Mouse (Mus musculus) stomach, postnatal 0 days (tissue): ENCODE results near the gene Ezh2. TPM values are rescaled to one million over a fixed set of nuclear protein-coding genes. Genes with fewer than 3 reads are reported as not detected.
"Not testable (repeated sequence)": the region's sequence is repeated elsewhere in the genome, so short reads cannot be mapped to it uniquely, and the experiment has no call there.

Experiments used
- ATAC-seq: fragments of 200-750 bp; cut with Nextera tagmentation; 2 replicates; pipeline ENCODE4 v1.8.0; 2017; ENCODE audit not compliant: low FRiP score, low TSS enrichment
- DNase-seq: peaks from one replicate; pipeline ENCODE4 v3.0.0-alpha.2; 2016; ENCODE audit warnings: low spot score
- H3K27ac ChIP-seq: fragments of 300-500 bp; sonication (generic); replicated peaks from 2 replicates; pipeline ENCODE4 v1.5.1; 2014; ENCODE audit warnings: mild to moderate bottlenecking, control low read depth
- H3K27me3 ChIP-seq: fragments of 300-500 bp; sonication (generic); 2 replicates; pipeline ENCODE4 v1.6.1; 2014; ENCODE audit warnings: low read length; ENCODE audit not compliant: control insufficient read depth, insufficient read depth
- H3K36me3 ChIP-seq: fragments of 300-500 bp; sonication (generic); 2 replicates; pipeline ENCODE4 v1.6.1; 2014; ENCODE audit warnings: low read length, mixed read lengths; ENCODE audit not compliant: control insufficient read depth, insufficient read depth
- H3K4me1 ChIP-seq: fragments of 300-500 bp; sonication (generic); replicated peaks from 2 replicates; pipeline ENCODE4 v1.6.1; 2014; ENCODE audit warnings: antibody characterized with exemption; ENCODE audit not compliant: control insufficient read depth, insufficient read depth
- H3K4me2 ChIP-seq: fragments of 300-500 bp; sonication (generic); replicated peaks from 2 replicates; pipeline ENCODE4 v1.6.1; 2014; ENCODE audit warnings: low read depth, mild to moderate bottlenecking, control low read depth, moderate library complexity
- H3K4me3 ChIP-seq: fragments of 300-500 bp; sonication (generic); 2 replicates; pipeline ENCODE4 v1.5.1; 2014; ENCODE audit warnings: low read depth, low read length, control low read depth
- H3K9ac ChIP-seq: fragments of 300-500 bp; sonication (generic); 2 replicates; pipeline ENCODE4 v1.6.1; 2014; ENCODE audit warnings: mild to moderate bottlenecking, low read length, control low read depth, mixed read lengths
- H3K9me3 ChIP-seq: fragments of 300-500 bp; sonication (generic); 2 replicates; pipeline ENCODE4 v1.6.1; 2016; ENCODE audit warnings: low read length; ENCODE audit not compliant: control insufficient read depth
- CTCF ChIP-seq: IDR thresholded peaks from 2 replicates; pipeline ENCODE4 v1.5.1; 2016; ENCODE audit warnings: antibody characterized with exemption, low read depth, mild to moderate bottlenecking, moderate library complexity
- EP300 ChIP-seq: optimal IDR thresholded peaks from 2 replicates; pipeline ENCODE3; 2016; ENCODE audit warnings: antibody characterized with exemption
- WGBS: fragments of 180-500 bp; shearing (Covaris S2); extraction: QIAGEN DNeasy Blood & Tissue Kit; methylation state at CpG from one replicate; pipeline ENCODE4 v1.1.7; 2014; 5-methylcytosine and 5-hydroxymethylcytosine counted together
- polyA plus RNA-seq: library from polyadenylated mRNA; unstranded; fragments of >200 nt; fragmentation: Nextera tagmentation; extraction: Ambion mirVana; gene quantifications from 2 replicates; pipeline ENCODE4 v1.2.1, GENCODE M21; 2015

Ezh2 gene
- polyA plus RNA-seq, 1 experiment from 2014 or later, result 27.1 TPM

DNA sequence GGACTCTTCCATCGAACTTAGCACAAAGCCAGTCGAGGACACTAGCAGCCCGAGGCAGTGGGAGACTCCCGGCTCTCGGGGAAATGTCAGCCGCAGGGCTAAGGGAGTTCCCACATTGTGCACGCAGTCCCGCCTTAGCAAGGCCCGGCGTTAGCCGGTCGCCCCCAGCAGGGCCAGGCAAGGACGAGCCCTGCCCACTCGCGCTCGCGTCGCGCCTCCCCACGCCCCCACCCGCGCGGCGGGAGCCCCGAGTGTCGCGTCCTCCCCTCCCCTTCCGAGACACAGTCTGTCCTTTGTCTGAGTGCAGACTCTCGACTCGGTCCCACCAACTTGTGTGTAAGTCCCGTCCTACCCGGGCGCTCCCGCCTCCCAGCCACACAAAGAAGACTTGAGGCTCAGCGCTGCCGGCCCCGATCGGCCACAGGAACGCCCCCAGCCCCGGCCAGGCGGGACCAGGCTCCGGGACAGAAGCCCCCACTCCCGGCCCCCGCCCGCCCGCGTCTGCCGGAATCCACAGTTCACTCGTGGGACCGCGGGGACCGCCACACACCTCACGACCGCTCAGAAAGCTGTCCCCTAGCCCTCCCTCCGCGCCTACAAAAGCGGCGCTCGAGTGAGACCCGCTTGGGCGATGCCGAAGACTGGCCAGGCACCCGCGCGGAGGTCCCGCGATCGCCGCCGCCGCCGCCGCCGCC, 853 bp downstream of the Ezh2 start:
- DNase-seq, result peak; percentile 78
- Histone ChIP-seq H3K4me3 (peak overlapping the region; percentile 92), H3K4me2 (peak overlapping the region; percentile 53), H3K4me1 (no peaks in the 10 kb centered on the region), H3K36me3 (no peaks in the 10 kb centered on the region), H3K9me3 (no peaks in the 10 kb centered on the region), H3K9ac (peak overlapping the region; percentile 97), H3K27ac (peak overlapping the region; percentile 99), H3K27me3 (no peaks in the 10 kb centered on the region)
- no peak for TF ChIP-seq CTCF
- peak; percentile 27 for TF ChIP-seq EP300
- WGBS, result under 1% methylated on average over 69 of the region's 74 CpGs
- ATAC-seq, result peak; percentile 75

DNA sequence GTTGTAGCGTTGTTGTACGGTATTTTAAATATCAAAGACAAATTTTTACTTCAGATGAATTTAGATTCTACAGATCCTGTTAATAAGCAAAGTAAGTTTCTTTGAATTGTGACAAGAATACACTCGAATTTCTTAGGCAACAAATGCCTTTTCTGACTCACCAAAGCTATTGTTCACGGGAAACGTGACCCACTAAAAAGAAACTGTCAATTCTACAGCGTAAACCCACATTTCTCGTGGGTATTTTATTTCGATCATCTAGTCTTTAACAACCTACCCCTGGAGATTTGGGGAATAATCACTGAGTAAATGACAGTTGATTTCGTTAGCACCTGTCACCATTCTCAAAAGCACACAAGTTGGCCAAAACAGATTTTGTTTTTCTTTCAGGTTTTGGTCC, 1.6 kb downstream of the Ezh2 start:
- DNase-seq, result no peak
- no peak for TF ChIP-seq CTCF
- no peak for TF ChIP-seq EP300
- peak overlapping the region; percentile 99 for H3K27ac ChIP-seq
- H3K9me3 ChIP-seq, result no peaks in the 10 kb centered on the region
- no peaks in the 10 kb centered on the region for H3K27me3 ChIP-seq
- peak overlapping the region; percentile 53 for H3K4me2 ChIP-seq
- peak overlapping the region; percentile 92 for H3K4me3 ChIP-seq
- WGBS, result 5% methylated on average over 9 of the region's 9 CpGs
- H3K4me1 ChIP-seq, result no peaks in the 10 kb centered on the region
- H3K36me3 ChIP-seq, result no peaks in the 10 kb centered on the region
- no peak for ATAC-seq
- peak overlapping the region; percentile 97 for H3K9ac ChIP-seq

DNA sequence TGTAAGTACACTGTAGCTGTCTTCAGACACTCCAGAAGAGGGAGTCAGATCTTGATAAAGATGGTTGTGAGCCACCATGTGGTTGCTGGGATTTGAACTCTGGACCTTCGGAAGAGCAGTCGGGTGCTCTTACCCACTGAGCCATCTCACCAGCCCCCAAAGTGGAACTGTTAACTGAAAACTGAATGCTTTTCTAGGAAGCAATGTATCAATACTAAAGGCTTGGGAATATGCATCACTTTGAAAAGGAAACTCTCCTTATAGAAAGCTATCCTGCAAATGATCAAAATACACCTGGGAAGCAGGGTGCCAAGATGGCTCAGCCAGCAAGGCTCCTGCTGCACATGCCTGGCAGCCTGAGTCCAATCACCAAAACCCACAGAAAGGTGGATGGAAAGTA, 7.8 kb downstream of the Ezh2 start:
- H3K27me3 ChIP-seq, H3K4me3 ChIP-seq, H3K36me3 ChIP-seq, H3K4me2 ChIP-seq, DNase-seq, H3K9ac ChIP-seq, H3K27ac ChIP-seq, H3K9me3 ChIP-seq, H3K4me1 ChIP-seq, ATAC-seq: not testable (repeated sequence)
- WGBS, result 83% methylated on average over 2 of the region's 2 CpGs

DNA sequence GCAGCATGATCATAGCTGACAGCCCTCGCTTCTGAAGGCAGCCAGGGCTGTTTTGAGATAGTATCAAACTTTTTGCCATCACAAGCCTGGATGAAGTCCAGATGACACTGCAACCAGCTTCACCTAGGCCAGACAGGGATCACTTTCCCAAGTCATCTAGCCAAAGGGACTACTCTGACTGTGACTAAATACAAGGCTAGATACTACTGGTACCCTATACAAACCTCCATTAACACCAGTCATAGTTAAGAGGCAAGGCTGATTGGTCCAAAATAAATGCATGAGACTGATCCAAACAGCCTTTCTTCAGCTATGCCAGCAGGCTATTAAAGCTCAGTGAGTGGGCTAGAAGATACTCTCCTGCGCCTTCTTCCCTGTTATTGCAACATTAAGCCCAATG, 22.3 kb downstream of the Ezh2 start:
- H3K27me3 ChIP-seq, result no peaks in the 10 kb centered on the region
- no peaks in the 10 kb centered on the region for H3K4me1 ChIP-seq
- ATAC-seq (no peak), DNase-seq (no peak)
- no peaks in the 10 kb centered on the region for H3K9me3 ChIP-seq
- no peaks in the 10 kb centered on the region for H3K36me3 ChIP-seq
- 95% methylated on average over 2 of the region's 2 CpGs for WGBS
- TF ChIP-seq CTCF, result no peak
- TF ChIP-seq EP300, result no peak
- H3K9ac ChIP-seq, result no peak overlapping the region
- no peak overlapping the region for H3K4me3 ChIP-seq
- H3K27ac ChIP-seq, result no peak overlapping the region
- no peak overlapping the region for H3K4me2 ChIP-seq

DNA sequence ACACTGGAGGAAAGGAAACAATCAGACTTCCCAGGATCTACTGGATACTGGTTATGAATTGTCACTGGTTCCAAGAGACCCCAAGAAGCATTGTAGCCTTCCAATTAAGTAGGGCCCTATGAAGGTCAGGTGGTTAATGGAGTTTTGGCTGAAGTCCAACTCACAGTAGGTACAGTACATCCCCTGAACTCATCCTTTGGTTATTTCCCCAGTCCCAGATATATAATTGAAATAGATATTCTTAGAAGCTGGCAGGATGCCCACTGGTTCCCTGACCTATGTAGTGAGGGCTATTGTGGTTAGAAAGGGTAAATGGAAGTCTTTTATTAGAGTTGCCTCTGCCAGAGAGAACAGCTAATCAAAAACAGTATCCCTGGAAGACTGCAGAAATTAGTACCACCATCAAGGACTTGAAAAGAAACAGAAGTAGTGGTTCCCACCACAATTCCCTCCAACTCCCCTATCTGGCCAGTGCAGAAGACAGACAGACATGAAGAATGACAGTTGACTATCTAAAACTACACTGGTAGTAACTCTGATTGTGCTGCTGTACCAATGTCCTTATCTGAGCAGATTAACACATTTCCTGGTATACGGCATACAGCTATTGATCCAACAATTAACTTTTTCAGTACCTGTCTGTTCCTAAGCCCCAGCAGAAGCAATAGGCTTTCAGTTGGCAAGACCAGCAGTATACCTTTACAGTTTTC, 29.7 kb downstream of the Ezh2 start:
- H3K9me3 ChIP-seq, result no peaks in the 10 kb centered on the region
- 0 out of 2 replicates have a peak, but pooled peaks cover 3% of the 10 kb centered on the region for H3K36me3 ChIP-seq
- no peak overlapping the region for H3K9ac ChIP-seq
- H3K4me2 ChIP-seq, result no peak overlapping the region
- no peak for TF ChIP-seq CTCF
- TF ChIP-seq EP300, result no peak
- no peak for ATAC-seq
- no peak overlapping the region for H3K27ac ChIP-seq
- 81% methylated on average over 1 of the region's 1 CpGs for WGBS
- no peaks in the 10 kb centered on the region for H3K27me3 ChIP-seq
- H3K4me3 ChIP-seq, result no peak overlapping the region
- no peaks in the 10 kb centered on the region for H3K4me1 ChIP-seq
- no peak for DNase-seq

DNA sequence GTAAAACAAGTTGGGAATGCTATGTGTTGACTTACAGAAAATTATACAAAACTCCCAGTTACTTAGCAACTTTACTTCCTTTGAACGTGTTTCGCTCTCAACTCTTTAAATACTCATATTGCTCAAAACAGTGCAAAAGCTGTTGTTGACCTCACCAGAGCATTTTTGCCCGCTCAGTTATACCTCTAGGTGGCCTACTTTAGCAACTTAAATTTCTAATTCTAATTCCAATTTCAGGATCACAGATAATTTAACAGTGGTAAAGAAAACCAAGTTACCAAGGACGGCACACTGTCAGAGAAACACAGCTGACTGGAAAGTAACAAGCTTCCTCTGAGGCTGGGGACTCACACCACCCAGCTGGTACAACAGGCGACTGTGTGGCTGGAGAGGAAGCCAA, 33.7 kb downstream of the Ezh2 start:
- 74% methylated on average over 5 of the region's 5 CpGs for WGBS
- TF ChIP-seq CTCF (peak; percentile 62), EP300 (no peak)
- Histone ChIP-seq H3K4me3 (no peak overlapping the region), H3K36me3 (no peaks in the 10 kb centered on the region), H3K9ac (no peak overlapping the region), H3K4me1 (no peaks in the 10 kb centered on the region), H3K27ac (no peak overlapping the region), H3K4me2 (no peak overlapping the region), H3K27me3 (no peaks in the 10 kb centered on the region), H3K9me3 (no peaks in the 10 kb centered on the region)
- ATAC-seq, result no peak
- no peak for DNase-seq
